Mouse (Mus musculus) limb, embryonic 10.5 days (tissue): ENCODE measurements around the gene Rpusd2. TPM values are rescaled to one million over a fixed set of nuclear protein-coding genes. Genes with fewer than 3 reads are reported as not detected.
A peak's percentile ranks its signal among the peaks of the same experiment; 100 is the strongest.

Experiments used
- DNase-seq: peaks from one replicate; pipeline ENCODE4 v3.0.0-alpha.2; 2017; ENCODE audit warnings: low spot score
- H3K27ac ChIP-seq: fragments of 300-500 bp; sonication (generic); 2 replicates; pipeline ENCODE4 v1.5.1; 2016; ENCODE audit warnings: mild to moderate bottlenecking
- H3K27me3 ChIP-seq: fragments of 300-500 bp; sonication (generic); 2 replicates; pipeline ENCODE4 v1.6.1; 2016; ENCODE audit warnings: low read depth, mild to moderate bottlenecking; ENCODE audit not compliant: poor library complexity, severe bottlenecking
- H3K36me3 ChIP-seq: fragments of 300-500 bp; sonication (generic); 2 replicates; pipeline ENCODE4 v1.6.1; 2016; ENCODE audit warnings: mild to moderate bottlenecking, moderate library complexity
- H3K4me1 ChIP-seq: fragments of 300-500 bp; sonication (generic); 2 replicates; pipeline ENCODE4 v1.6.1; 2016
- H3K4me3 ChIP-seq: fragments of 300-500 bp; sonication (generic); 2 replicates; pipeline ENCODE4 v1.5.1; 2016; ENCODE audit warnings: mild to moderate bottlenecking, moderate library complexity
- H3K9me3 ChIP-seq: fragments of 300-500 bp; sonication (generic); replicated peaks from 2 replicates; pipeline ENCODE4 v1.6.1; 2016; ENCODE audit warnings: mild to moderate bottlenecking
- WGBS: fragments of 180-500 bp; shearing (Covaris S2); methylation state at CpG from one replicate; pipeline ENCODE4 v1.1.7; 2016; 5-methylcytosine and 5-hydroxymethylcytosine counted together
- polyA plus RNA-seq: library from polyadenylated mRNA; unstranded; fragments of >200 nt; fragmentation: Nextera tagmentation; extraction: Ambion mirVana; gene quantifications from 2 replicates; pipeline ENCODE4 v1.2.1, GENCODE M21; 2016

Gene Rpusd2
- polyA plus RNA-seq, 1 experiment from 2014 or later, result 6.9 TPM

GRCm38 (mm10) chr2:119046649-119047611, 12.3 kb downstream of the Rpusd2 start, which contains the start of gene Knl1:
TSS of gene Knl1 (plus strand) at chr2:119047119.
- Histone ChIP-seq H3K27ac (peak within 1 kb of the TSS; percentile 96), H3K27me3 (no peaks in the 10 kb centered on the region), H3K9me3 (no peaks in the 10 kb centered on the region), H3K4me1 (peaks cover 26% of the 10 kb centered on the region), H3K36me3 (peaks cover 13% of the 10 kb centered on the region), H3K4me3 (peak within 1 kb of the TSS; percentile 84)
- DNase-seq, result peak; percentile 97
- under 1% methylated on average over 75 of the region's 77 CpGs for WGBS

GRCm38 (mm10) chr2:119047849-119048248, 13.3 kb downstream of the Rpusd2 start:
- Histone ChIP-seq H3K9me3 (no peaks in the 10 kb centered on the region), H3K4me1 (peaks cover 28% of the 10 kb centered on the region), H3K36me3 (peaks cover 7% of the 10 kb centered on the region; the same call in 1 of the 2 replicates), H3K27ac (peak overlapping the region; percentile 96), H3K4me3 (peak overlapping the region; percentile 84), H3K27me3 (no peaks in the 10 kb centered on the region)
- no peak for DNase-seq
- WGBS, result 26% methylated on average over 4 of the region's 4 CpGs

GRCm38 (mm10) chr2:119050132-119050650, 15.6 kb downstream of the Rpusd2 start:
- peaks cover 7% of the 10 kb centered on the region; the same call in 1 of the 2 replicates for H3K36me3 ChIP-seq
- peaks cover 26% of the 10 kb centered on the region for H3K4me1 ChIP-seq
- no peak for DNase-seq
- 95% methylated on average over 4 of the region's 4 CpGs for WGBS
- no peaks in the 10 kb centered on the region for H3K27me3 ChIP-seq
- no peaks in the 10 kb centered on the region for H3K9me3 ChIP-seq
- H3K4me3 ChIP-seq, result no peak overlapping the region
- H3K27ac ChIP-seq, result no peak overlapping the region

- 95% methylated on average over 2 of the region's 2 CpGs for WGBS
- no peak overlapping the region for H3K27ac ChIP-seq
- H3K27me3 ChIP-seq, result no peaks in the 10 kb centered on the region
- no peak overlapping the region for H3K4me3 ChIP-seq
- no peak for DNase-seq
- H3K9me3 ChIP-seq, result no peaks in the 10 kb centered on the region
- H3K36me3 ChIP-seq, result peaks cover 51% of the 10 kb centered on the region
- no peaks in the 10 kb centered on the region for H3K4me1 ChIP-seq
Measured at GRCm38 (mm10) chr2:119060139-119060538, 25.5 kb downstream of the Rpusd2 start.

- H3K9me3 ChIP-seq, result no peaks in the 10 kb centered on the region
- 94% methylated on average over 4 of the region's 4 CpGs for WGBS
- no peak overlapping the region for H3K4me3 ChIP-seq
- peaks cover 63% of the 10 kb centered on the region for H3K36me3 ChIP-seq
- DNase-seq, result no peak
- no peak overlapping the region for H3K27ac ChIP-seq
- no peaks in the 10 kb centered on the region for H3K27me3 ChIP-seq
- H3K4me1 ChIP-seq, result no peaks in the 10 kb centered on the region
Measured at GRCm38 (mm10) chr2:119072397-119072796, 37.8 kb downstream of the Rpusd2 start.

GRCm38 (mm10) chr2:119086156-119086555, 51.6 kb downstream of the Rpusd2 start:
- DNase-seq, result no peak
- Histone ChIP-seq H3K27me3 (no peaks in the 10 kb centered on the region), H3K4me3 (no peak overlapping the region), H3K4me1 (no peaks in the 10 kb centered on the region), H3K36me3 (peaks cover 75% of the 10 kb centered on the region), H3K9me3 (no peaks in the 10 kb centered on the region), H3K27ac (no peak overlapping the region)
- 99% methylated on average over 2 of the region's 2 CpGs for WGBS

Other genes with a start within 250 kb of the Rpusd2 start
- 150 and 157 TPM in 2 replicates for gene Knstrn, start 220.8 kb upstream of the Rpusd2 start, polyA plus RNA-seq
- gene Ivd, start 172.8 kb upstream of the Rpusd2 start, polyA plus RNA-seq, result 86.6 and 90.6 TPM in 2 replicates
- gene Bahd1, start 134.4 kb upstream of the Rpusd2 start, polyA plus RNA-seq, result 2.4 and 2.6 TPM in 2 replicates
- gene Chst14, start 108.3 kb upstream of the Rpusd2 start, polyA plus RNA-seq, result 26.2 and 30.3 TPM in 2 replicates
- 18.2 and 19.7 TPM in 2 replicates for gene Ccdc32, start 5.4 kb upstream of the Rpusd2 start, polyA plus RNA-seq
- gene Knl1, start 12.3 kb downstream of the Rpusd2 start, polyA plus RNA-seq, result 42.5 and 58.0 TPM in 2 replicates
- 94.5 and 95.9 TPM in 2 replicates for gene Rad51, start 78.0 kb downstream of the Rpusd2 start, polyA plus RNA-seq
- gene Rmdn3, start 122.2 kb downstream of the Rpusd2 start, polyA plus RNA-seq, result 52.1 and 53.8 TPM in 2 replicates
- gene Gchfr, start 133.0 kb downstream of the Rpusd2 start, polyA plus RNA-seq, result 6.5 and 8.4 TPM in 2 replicates
- 0.73 and 0.95 TPM in 2 replicates for gene Gm14137, start 139.7 kb downstream of the Rpusd2 start, polyA plus RNA-seq
- 62.1 and 64.2 TPM in 2 replicates for gene Zfyve19, start 173.8 kb downstream of the Rpusd2 start, polyA plus RNA-seq
- gene Dnajc17, start 174.0 kb downstream of the Rpusd2 start, polyA plus RNA-seq, result 28.7 and 30.4 TPM in 2 replicates
- gene Ppp1r14d, start 195.1 kb downstream of the Rpusd2 start, polyA plus RNA-seq, result not detected in 2 replicates
- 8.9 and 9.5 TPM in 2 replicates for gene Spint1, start 202.6 kb downstream of the Rpusd2 start, polyA plus RNA-seq
- 2.7 and 7.6 TPM in 2 replicates for gene Rhov, start 236.5 kb downstream of the Rpusd2 start, polyA plus RNA-seq